Mouse (Mus musculus) lung, postnatal 14 days (tissue): ENCODE results near the gene Fam193a.

Experiments
- DNase-seq: peaks from one replicate; pipeline ENCODE4 v3.0.0; 2021

Fam193a gene

DNA sequence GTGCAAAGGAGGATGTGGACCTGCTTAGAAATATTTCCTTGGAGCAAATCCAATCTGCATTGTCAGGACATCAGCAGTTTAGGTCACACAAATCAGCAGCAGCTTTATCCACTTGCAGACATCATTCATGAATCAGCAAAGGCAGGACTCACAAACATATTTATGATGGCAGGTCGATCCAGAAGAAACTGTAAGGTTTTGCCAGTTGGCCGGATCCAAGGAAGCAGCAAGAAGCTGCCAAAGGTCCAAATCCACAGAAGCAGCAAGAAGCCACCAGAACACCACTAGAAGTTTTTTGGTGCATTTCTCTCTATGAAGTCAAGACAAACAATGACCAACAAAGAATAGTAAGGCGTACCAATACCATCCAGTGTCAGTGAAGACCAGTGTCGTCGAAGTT lies 15.9 kb downstream of the Fam193a start:
- DNase-seq: no peak

DNA sequence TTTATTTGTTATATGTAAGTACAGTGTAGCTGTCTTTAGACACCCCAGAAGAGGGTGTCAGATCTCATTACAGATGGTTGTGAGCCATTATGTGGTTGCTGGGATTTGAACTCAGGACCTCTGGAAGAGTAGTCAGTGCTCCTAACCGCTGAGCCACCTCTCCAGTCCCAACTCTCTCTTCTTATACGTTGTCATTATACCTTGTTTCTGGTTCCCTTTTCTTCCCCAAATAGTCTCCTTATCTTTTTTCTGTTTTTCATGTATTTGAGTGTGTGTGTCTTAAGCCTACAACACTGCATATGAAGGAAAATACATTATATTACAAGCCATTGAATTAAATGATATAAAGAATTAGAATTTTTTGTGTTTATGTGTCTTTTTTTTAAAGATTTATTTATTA lies 17.0 kb downstream of the Fam193a start:
- DNase-seq: no peak

DNA sequence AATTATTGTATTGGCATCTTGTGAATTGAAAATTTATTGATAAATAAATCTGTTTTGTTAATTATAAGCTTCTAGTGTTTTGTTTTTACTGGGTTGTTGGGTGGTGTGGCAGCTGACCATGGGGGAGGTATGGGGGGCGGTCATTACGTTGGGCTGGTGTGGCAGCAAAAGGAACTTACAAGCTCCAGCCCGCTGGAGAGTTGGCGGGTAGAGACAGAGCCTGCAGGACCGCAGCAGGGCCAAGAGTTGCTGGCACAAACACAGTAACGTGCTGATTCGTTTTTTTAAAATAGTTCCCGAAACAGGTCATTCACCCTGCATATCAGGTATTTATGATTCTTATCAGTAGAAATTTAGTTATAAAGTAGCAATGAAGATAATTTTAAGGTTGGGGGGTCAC lies 23.5 kb downstream of the Fam193a start:
- no peak for DNase-seq

DNA sequence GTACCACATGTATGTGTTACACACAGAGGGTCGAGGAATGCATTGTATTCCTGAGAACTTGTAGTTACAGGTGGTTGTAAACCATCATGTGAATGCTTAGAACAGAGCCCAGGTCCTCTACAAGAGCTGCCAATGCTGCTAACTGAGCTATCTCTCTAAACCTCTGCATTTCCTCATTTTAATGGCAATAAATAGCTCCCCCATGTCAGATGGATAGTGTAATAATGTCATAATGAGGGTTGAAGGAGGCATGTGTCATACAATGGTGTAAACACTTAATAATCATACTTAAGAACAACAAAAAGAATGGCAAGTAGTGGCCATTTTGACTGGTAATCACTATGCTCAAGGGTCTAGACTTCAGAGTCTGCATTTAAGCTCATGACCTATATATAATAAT lies 25.6 kb downstream of the Fam193a start:
- no peak for DNase-seq

DNA sequence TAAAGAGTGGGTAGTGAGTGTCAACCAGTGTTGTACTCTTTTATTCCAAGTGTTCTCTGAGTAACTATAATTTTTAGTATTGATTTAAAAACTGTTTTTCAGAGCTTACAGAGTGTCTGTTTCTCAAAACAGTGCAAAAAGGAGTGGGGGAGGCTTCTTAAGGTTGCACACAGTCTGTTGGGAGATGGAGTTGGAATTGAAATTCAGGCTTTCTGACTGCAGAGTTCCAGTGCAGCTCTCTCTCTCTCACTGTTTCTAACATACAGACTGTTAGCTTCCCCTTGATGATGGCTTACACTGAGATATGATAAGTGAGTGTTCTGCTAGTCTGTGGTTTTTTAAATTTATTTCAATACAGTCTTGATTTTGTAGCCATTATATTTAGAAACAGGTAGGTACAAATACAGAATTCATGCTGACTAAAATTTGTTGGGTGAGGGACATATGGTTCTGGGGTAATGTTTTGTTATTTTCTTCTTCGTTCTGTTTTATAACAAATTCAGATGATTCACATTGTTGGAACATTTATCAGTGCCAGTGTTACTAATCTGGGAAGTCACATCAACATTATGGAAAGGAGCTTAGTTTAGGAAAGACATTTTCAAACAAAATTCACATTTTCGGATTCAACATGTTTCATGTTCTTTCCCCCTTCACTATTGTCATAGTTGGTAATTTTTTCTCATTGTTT lies 26.3 kb downstream of the Fam193a start:
- no peak for DNase-seq

DNA sequence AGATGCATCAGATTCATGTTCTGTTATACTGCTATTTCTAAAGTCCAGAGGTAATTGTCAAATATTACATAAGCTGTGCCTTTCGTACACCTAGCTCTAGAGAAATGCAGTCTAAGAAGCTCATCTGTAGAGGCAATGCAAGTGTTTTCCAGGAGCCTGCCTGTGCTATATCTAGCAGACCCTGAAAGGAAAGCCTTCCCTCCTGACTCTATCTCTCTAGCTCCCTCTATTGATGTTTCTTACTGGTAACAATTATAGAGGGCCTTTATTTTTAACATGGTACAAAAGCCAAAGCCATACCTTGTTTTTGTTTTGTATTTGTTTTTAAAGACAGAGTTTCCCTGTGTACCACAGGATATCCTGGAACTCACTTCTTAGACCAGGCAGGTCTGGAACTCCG lies 28.1 kb downstream of the Fam193a start:
- no peak for DNase-seq

DNA sequence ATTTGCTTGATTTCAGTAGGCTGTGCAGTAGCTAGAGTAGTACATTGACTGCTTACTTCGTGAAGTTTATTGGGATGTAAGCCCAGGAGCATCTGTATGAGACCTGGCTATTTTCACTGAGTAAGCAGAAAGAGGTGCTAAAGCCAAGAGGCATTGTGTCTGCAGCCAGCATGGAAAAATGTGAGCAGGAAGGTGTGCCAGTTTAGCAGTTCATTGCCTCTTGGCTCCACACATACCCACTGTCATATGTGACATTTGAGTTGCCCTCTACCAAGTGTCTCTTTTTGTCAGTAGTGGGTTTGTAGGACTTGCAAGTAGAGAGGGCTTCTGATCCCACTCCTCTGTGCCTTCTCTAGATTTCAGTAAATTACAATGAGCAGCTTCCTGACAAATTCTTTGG lies 28.6 kb downstream of the Fam193a start:
- no peak for DNase-seq

DNA sequence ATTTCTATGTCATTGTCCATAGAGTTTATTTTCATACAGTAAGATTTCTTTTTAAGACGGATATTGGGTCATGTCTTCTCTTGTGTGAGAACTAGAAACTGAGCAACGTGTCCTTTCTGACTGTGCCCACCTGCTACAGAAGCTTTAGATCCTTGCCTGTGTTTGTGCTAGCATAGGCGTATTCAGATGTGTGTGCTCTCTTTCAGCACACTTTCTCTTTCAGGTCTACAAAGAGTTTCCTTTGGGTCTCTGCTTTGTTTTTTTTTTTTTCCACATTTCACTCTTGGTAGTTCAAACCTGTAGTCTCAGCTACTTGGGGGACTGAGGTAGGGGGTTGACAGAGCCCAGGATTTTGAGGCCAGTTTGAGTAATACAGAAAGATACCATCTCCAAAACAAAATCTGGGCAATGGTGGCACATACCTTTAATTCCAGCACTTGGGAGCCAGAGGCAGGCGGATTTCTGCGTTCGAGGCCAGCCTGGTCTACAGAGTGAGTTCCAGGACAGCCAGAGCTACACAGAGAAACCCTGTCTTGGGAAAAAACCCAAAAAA lies 37.7 kb downstream of the Fam193a start:
- DNase-seq: no peak

DNA sequence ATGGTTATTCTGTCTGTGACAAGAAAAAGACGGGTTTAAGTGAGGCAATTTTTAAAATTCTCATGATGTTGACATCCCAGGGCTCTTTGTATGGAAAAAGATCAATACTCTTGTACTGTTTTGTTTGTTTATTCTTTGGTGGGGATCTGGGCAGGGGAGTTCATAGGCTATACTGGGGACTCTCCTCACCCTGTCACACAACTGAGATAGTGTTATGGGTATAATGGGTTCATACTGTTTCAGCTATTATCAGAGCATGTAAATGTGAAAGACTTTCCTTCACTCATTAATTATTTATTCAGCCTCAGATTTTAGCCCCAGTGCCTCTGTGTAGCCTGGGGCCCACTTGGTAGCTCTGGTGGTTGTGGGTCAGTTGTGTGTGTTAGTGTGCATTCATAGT lies 39.3 kb downstream of the Fam193a start:
- no peak for DNase-seq

DNA sequence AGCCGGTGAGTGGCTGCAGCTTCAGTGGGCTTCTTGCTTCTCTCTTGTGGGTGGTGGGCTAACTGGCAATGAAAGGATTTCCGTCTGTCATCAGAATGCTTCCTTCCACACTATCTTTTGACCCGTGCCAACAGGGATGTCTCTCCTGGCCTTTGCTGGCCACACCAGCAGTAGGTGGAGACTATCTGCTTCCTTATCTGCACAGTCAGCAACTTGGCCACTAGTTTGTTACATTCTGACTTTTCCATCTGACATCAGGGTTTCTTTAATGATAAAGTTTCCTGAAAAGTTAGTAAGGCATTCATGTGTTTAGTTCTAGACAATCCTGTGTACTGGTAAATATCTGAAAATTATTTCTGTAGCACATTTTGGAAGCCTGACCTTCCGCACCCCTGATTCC lies 41.1 kb downstream of the Fam193a start:
- no peak for DNase-seq

DNA sequence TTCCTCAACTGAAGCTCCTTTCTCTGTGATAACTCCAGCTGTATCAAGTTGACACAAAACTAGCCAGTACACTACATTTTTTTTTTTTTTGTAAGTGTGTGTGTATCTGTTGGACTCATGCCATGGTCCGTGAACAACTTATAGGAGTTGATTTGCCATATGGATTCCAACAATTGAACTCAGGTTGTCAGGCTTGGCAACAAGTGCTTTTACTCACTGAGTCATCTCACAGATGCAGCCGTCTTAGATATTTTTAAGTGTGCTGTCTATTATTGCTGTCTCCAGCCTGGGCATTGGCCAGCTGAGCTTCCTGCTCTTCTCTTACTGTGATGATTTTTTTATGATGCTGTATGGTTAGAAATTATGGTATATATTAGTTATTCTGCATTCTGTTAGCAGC lies 44.2 kb downstream of the Fam193a start:
- DNase-seq: no peak

DNA sequence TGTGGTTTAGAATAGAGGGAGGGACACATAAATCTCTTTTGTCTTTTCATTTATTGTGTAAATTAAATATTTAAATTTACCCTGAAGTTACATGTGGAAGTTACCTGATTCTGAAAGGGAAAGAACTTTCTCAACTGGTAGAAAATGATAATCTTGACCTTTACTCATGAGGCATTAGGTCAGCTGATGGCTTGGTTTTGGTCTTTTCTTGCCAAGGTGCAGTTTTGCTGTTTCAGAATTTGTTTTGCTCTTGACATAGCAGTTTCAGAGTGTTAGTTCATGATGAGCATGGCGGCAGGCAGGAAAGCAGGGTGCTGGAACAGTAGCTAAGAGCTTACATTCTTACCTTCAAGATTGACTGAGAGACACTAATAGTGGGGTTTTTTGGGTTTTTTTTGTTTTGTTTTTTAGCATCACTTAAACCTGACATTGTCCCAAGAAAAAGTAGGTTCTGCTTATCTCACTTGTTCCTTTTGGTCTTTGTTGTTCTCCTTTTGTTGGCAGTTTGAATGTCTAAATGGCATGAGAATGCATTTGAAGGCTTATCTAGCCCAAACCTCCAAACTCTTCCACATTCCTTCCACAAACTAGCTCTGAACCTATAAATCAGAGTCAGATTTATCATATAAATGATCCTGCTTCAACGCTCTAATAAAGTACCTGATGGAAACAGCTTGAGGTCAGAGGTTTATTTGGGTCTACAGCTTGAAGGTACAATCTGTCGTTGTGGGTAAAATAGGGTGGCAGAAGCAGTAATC lies 47.7 kb downstream of the Fam193a start:
- DNase-seq: no peak

DNA sequence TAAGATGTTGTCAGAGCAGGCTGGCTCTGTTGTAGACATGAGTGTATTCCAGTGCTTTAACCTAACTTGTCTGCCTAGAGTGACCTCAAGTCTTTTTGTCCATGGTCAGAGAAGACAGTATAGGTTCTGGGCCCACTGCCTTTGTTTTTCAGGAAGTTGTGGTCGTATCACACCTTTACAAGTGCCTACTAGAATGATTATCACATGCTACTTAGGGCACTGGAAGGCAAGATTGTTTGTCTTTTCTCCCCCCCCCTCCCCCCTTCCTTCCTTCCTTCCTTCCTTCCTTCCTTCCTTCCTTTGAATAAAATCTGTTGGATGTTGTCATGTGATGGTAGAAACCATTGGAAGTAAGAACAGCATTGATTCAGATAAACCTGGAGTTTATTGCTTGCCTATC lies 49.5 kb downstream of the Fam193a start:
- DNase-seq: no peak

DNA sequence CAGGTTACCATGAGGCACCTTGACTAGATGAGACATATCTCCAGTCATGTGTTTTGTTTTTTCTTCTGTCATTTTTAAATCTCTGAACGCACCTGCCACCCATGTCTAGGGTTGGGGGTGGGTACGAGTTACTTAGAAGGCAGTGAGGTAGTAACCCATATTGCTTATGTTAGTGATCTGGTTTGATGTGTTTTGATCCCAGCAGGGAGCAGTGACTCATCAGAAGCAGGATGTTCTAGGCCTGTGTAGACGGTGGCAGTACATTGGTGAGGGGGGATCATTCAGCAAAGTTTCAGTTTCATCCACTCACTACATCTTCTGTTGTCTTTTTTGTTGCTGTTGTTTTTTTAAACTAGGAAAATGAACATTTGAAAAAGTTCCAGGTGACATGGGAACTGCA lies 61.0 kb downstream of the Fam193a start:
- DNase-seq: no peak

DNA sequence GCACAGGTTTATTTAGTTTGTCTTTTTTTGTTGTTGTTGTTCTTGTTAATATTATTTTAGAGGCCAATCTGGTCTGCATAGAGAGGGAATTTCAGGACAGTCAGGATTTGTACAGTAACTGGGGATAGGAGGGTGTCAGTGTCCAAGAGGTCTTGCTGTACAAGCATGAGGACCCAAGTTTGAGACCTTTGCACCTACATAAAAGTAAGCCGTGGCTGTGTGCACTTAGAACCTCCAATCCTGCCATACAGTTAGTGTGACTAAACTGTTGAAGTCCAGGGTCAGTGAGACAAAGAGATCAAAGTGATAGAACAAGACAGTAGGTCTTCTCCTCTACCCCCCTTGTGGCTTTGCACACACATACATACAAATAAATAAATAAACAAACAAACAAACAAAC lies 64.1 kb downstream of the Fam193a start:
- no peak for DNase-seq

DNA sequence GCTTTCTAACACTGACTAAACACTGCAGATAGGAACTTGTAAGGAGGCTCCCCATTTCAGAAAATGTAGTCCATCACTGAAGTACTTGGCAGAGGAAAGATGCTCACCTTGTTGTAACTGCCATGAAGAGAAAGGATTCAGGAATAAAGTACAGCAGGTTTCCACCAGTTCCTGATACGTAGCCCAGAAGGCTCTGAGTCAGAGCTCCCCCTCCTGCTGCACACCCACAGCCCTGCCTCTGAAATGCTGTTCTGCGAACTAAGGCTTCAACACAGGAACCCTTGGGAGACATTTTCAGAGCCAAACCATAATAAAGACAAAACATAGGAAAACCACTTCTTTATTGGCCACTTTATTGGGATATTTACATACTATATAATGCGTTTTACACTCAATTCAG lies 64.5 kb downstream of the Fam193a start:
- DNase-seq: no peak

DNA sequence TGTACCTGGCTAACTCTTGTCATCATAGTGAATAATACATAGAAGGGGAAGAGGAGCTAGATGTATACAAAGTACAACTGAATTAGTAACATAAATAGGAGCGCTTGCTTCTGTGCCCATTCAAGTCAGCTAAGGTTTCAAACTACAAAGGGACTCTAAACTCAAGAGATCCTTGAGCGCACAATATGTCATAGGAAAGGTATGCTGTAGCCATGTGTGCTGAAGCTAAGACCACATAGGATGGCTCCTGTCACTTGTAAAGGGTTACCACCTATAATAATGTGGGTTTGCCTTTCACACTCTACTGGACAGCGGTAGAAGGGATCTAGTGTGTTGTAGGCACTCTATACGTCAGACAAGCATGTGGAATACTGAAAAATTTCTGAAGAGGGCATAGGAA lies 68.3 kb downstream of the Fam193a start:
- no peak for DNase-seq

DNA sequence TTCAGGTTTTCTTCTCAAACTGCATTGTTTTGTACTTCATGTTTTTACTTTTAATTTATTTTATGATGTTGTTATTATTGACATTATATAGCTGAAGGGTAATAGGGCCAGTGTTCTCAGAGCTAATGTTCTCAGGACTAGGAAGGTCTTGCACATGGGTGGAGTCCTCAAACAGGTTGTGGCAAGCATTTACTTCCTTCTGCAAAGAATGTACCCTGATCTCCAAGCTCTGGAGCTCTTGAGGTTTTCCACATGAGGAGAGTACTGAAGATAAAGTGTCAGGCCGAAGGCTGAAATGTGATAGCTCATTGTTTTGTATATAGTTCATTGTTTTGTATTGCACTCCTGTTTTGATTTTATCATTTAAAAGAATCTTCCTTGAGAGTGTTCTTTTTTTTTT lies 68.9 kb downstream of the Fam193a start:
- no peak for DNase-seq

DNA sequence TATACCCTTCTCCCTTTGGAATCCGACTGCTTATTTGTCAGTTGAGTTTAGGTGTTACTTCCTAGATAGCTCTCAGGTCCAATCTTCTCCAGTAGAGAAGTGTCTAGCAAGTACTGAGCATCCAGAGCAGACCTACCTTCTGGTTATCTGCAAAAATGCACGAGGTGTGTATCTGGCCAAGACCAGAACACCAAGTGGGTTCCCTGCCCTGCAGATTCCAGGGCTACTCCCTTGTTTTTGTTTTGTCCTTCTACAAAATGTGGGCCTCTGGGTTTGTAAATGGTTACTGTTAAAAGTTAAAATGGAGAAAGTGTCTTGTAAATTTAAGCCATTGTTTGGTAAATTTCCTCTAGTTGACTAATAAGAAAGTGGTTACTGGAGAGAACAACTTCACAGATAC lies 70.0 kb downstream of the Fam193a start:
- DNase-seq: no peak

DNA sequence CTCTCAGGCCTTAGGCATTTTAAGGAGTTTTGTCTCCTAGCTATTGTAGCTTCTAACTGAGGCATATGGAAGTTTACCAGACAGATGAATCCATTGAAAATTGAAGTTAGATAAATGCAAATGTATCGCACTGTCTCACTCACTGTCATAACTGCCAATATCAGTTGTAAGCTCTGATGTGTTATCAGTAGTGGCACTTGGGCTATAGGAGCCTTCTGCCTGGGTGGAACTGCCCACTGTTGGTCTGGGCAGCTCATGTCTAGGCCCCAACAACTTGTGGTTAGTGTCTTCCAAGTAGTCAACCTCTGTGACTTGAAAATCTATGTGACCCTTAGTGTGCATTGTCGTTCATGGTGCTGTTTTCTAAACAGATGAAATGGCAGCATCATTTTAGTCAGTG lies 72.1 kb downstream of the Fam193a start:
- DNase-seq: no peak

DNA sequence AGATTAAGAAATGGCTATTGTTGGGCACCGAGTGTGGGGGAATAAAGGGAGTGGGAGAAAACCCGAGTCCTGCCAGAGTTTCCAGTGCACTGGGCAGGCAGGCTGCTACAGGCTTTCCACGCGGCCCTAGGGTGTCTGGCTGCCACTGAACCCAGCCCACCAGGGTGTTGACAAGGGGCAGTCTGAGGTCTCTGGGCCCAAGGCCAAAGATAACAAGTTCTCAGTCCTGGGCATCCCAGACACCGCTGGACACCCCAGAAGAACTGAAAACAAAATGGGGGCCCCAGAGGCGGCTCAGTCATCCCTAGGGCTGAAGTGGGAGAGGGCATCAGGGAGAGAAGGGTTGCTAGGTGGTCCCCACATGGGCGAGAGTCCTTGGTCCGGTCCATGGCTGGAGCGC lies 76.5 kb downstream of the Fam193a start:
- DNase-seq: no peak

DNA sequence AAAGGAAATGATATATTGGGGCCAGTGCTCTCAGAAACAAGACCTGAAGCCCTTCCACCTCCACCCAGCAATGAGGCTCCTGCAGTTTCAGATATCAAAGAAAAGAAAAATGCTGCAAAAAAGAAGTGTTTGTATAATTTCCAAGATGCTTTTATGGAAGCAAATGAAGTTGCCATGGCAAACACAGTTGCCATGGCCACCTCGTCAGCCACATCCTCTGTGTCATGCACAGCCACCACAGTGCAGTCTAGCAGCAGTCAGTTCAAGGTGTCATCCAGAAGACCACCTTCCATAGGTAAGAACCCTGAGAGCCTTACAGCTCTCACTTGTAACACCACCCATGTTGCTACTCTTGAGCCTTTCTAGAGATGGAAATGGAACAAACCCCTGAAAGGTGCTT lies 89.3 kb downstream of the Fam193a start:
- no peak for DNase-seq

DNA sequence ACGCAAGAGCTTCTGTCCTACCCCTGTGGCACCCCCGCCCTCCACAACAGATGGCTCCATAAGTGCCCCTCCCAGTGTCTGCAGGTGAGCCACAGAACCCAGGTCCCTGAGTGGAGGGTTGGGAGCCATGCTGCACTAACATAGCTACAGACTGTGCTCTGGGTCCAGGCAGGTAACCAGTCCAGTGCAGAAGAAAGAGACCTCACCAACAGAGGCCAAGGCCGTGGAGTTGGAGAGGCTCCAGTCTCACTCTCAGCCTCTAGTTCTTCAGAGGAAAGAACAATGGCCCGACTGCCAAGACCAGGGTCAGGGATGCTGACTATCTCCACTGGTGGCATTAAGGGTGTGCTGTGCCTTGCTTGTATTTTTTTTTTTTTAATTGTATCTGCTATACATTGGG lies 91.6 kb downstream of the Fam193a start:
- DNase-seq: no peak

DNA sequence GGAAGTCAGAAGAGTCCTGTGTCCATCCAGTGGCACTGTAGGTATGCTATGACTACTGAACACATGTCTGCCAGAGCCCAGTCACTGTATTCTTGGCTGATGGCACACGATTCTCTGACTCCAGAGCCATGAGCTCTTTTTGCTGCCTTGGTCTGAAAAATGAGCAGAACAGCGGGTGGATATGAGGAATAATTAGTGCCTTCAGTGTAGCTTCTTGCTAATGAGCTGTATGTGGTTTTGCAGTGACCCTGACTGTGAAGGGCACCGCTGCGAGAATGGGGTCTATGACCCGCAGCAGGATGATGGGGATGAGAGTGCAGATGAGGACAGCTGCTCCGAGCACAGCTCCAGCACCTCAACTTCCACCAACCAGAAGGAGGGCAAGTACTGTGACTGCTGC lies 92.1 kb downstream of the Fam193a start:
- no peak for DNase-seq

DNA sequence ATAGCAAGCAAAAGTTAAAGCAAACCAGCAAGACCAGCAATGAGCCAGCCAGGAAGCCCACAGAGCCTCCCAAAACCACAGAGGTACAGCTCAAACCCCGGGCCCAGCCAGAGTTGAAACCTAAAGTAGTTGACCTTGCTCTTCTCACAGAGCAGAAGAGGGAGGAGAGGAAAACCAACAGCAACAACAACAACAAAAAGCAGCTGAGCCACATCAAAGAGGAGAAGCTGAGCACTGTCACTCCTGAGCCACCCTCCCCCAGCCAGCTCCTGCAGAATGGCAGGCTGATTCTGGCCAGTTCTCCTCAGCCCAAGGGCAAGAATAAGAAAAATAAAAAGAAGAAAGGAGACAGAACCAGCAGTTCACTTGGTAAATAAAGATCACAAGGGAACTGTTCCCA lies 96.3 kb downstream of the Fam193a start:
- no peak for DNase-seq
